Mouse (Mus musculus) adrenal gland, postnatal 25 days (tissue): ENCODE measurements at regions not wholly inside any gene's neighbourhood (a gene's known extent, or its start where the extent isn't known, plus 50 kb on each side); places are given as distances from the start of the nearest gene placed in this dataset.

Experiments used
- DNase-seq: peaks from one replicate; pipeline ENCODE4 v3.0.0; 2021; ENCODE audit warnings: mixed read lengths

DNA sequence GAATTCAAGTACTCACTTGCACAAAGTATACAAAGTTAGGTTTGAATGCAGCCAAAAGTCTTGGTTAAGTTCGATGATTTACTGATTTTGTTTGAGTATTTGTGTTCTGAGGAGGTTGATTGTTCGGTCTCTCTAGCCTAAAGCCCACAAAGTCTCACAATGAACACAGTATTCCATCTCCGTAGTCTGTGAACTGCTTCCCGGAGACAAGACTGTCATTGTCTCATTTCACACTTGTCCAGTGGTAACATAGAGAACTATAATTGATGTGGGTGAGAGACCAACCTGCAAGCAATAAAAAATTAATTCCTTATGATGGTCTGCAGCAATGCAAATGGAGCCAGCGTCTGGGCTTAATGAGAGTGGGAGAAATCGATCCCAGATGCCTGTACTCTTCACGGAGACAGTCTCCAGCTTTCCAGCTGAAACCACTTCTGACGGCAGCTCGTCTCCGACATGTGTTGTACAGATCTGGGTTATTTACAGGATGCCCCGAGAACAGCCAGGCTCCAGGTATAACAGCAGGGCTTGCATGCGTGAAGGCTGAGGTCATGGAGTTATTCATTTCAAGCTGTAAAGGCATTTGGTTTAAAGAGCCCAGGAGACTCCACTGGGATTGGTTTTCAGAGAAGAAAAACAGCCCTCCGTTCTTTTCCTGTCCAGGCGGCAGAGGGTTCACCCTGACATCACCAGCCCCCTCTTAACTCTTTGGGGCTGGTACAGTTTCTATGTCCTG lies 75.2 kb downstream of the Asb13 start:
- DNase-seq: no peak
